Mouse (Mus musculus): Measurements from ENCODE around the gene Pbx2.

The Pbx2 gene

DNA sequence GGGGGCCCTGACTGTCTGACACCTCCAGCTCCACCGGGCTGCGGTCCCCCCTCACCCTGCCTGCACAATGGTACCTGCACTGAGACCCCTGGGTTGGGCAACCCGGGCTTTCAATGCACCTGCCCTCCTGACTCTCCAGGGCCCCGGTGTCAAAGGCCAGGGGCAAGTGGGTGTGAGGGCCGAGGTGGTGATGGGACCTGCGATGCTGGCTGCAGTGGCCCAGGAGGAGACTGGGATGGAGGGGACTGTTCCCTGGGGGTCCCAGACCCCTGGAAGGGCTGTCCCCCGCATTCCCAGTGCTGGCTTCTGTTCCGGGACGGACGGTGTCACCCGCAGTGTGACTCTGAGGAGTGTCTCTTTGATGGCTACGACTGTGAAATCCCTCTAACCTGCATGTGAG, 8.5 kb upstream of the Pbx2 start:
- no peak for DNase-seq (ENCODE audit: low spot score in 2 of 2)

GRCm38 (mm10) chr17:34583397-34583796, 7.7 kb upstream of the Pbx2 start:
- DNase-seq (ENCODE audit: low spot score in 2 of 2), result no peak

- no peak for DNase-seq (ENCODE audit: low spot score in 2 of 2)
Measured at GRCm38 (mm10) chr17:34583819-34584218, 7.2 kb upstream of the Pbx2 start.

DNA sequence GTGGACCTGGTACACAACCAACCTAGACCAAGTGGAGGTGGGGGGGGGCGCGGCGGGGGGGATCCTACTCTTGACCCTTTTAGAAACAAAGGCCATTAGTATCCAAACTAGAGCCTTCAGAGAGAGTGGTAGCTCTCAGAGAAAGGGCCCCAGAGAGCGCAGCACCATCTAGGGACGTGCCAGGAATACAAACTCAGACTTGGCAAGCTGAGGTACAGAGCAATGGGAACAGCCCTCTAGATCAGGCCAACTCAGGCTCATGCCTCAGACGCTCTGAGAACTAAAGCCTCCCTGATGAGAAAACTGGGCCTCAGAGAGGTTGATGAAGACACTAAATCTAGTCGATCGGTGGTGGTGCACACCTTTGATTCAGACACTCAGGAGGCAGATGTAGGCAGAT, 5.9 kb upstream of the Pbx2 start:
- DNase-seq (ENCODE audit: low spot score in 2 of 2), result no peak

DNA sequence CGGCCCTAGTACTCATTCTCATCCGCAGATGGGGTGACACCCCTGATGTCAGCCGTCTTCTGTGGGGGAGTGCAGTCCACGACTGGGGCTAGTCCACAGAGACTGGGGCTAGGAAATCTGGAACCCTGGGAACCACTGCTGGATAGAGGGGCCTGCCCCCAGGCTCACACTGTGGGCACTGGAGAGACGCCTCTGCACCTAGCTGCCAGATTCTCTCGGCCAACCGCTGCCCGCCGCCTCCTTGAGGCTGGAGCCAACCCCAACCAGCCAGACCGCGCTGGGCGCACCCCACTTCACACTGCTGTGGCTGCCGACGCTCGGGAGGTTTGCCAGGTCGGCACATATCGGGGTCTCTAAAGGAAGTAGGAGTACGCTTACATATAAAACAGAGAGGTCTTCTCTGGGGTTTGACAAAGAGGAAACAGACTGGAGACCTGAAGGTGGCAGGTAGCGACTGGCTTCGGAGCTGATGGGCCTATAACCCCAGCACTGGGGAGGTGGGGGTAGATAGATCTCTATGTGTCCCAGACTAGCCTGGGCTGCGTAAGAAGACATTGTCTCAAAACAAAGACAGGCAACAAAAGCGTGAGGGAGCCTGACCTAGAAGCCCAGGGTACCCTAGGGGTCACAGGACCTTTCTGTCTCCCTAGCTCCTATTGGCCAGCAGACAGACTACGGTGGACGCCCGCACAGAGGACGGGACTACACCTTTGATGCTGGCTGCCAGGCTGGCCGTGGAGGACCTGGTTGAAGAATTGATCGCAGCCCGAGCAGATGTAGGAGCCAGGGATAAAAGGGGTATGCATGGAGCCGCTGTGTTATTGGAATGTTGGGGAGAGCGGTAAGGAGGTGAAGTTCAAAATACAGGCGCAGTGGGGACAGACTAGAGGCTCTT, 4.9 kb upstream of the Pbx2 start:
- no peak for DNase-seq (ENCODE audit: low spot score in 2 of 2)

- DNase-seq (ENCODE audit: low spot score in 2 of 2), result peak in 1 of 2 experiments; percentile 72
Measured at GRCm38 (mm10) chr17:34586796-34587422, 4.2 kb upstream of the Pbx2 start.

GRCm38 (mm10) chr17:34587423-34587811, 3.6 kb upstream of the Pbx2 start:
- peak; percentile 95 to 99 for DNase-seq (ENCODE audit: low spot score in 2 of 2)

DNA sequence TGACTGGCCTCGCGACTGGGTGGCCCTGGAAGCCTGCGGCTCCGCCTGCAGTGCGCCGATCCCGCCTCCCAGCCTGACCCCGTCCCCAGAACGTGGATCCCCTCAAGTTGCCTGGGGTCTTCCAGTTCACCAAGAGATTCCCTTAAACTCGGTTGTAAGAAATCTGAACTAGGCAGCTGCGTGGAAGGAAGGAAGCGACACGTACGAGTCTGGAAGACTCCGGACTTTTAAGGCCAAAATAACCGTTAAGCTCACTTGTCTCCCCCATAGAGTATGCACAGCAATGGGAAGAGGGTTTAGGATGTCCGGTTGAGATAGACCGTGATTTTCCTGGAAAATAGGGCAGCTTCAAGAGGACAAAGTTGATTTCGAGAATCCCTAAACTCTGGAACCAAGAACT, 3.3 kb upstream of the Pbx2 start:
- DNase-seq (ENCODE audit: low spot score in 2 of 2), result no peak

- DNase-seq (ENCODE audit: low spot score in 2 of 2), result no peak
Measured at GRCm38 (mm10) chr17:34588767-34589166, 2.3 kb upstream of the Pbx2 start.

- no peak for DNase-seq (ENCODE audit: low spot score in 2 of 2)
Measured at GRCm38 (mm10) chr17:34589206-34589605, 1.9 kb upstream of the Pbx2 start.

- peak in 1 of 2 experiments; percentile 67 for DNase-seq (ENCODE audit: low spot score in 2 of 2)
Measured at GRCm38 (mm10) chr17:34589681-34590101, 1.4 kb upstream of the Pbx2 start, which contains the start of gene Gpsm3. Gene Gpsm3, plus strand, starts transcription at chr17:34589806.

DNA sequence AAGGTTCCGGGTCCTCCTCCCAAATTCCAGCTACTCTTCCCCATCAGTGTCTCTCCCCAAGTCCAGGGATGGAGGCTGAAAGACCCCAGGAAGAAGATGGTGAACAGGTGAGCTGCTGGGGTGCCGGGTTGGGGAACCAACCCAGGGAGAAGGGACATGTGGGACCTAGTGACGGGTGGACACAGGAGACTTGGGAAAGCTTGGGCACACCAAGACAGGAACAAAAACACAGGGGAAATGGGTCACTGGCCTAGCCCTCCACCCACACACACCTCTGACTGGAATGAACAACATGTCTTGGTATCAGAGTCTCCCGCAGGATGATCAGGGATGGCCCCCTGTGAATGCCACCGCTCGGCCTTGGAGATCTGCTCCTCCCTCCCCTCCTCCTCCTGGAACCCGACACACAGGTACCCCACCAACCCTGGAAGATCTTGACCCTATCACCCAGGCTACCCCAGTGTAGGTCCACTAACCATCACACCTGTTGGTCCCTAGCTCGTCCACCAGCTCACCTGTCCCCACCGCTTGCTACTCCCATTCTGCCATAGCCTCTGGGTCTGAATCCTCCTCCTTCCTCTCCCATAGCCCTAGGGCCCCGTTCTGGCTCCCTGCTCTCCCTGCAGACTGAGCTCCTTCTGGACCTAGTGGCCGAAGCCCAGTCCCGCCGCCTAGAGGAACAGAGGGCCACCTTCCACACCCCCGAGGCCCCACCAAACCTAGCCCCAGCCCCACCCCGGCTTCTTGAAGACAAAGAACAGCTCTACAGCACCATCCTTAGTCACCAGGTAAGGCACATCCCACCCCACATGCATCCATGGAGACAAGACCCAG, 695 bp upstream of the Pbx2 start:
- no peak for DNase-seq (ENCODE audit: low spot score in 2 of 2)

DNA sequence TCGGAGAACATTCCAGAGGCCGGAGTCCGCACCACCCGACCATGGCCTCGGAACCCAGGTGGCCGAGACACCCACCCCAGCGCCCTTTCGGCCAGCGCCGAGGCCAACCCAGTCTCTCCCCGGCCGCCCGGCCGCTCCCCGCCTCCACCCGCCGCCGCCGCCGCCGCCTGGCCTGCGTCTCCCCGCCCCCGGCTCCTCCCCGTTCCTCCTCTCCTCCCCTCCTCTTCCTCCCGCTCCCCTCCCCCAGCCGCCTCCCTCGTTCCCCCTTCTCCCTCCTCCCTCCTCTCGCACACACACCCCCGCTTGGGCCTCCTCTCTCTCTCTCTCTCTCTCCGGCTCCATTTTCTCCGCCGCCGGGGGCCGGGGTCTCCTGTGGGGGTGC, 919 bp downstream of the Pbx2 start:
- peak; percentile 74 to 89 for DNase-seq (ENCODE audit: low spot score in 2 of 2)

GRCm38 (mm10) chr17:34592581-34593549, 1.8 kb downstream of the Pbx2 start:
- DNase-seq (ENCODE audit: low spot score in 2 of 2), result no peak

DNA sequence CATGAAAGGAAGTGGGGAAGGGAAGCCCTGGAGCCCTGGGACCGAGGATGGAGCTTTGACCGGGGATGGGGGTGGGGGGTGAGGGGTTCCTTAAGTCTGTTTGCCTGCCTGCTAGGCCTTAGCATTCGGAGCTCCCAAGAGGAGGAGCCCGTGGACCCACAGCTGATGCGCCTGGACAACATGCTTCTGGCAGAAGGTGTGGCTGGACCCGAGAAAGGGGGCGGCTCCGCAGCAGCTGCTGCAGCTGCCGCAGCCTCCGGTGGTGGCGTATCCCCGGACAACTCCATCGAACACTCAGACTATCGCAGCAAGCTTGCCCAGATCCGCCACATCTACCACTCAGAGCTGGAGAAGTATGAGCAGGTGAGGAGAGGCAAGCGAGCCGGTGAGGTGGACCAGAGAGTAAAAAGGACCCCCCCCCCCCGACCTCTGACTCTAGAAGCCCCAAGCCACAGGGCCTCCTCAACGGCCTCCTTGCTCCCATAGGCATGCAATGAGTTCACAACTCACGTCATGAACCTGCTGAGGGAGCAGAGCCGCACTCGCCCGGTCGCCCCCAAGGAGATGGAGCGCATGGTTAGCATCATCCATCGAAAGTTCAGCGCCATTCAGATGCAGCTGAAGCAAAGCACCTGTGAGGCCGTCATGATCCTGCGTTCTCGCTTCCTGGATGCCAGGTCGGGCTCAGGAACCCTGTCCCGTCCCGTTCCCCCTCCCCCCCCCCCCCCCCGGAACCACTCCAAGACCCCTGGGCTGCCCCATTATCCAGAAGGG, 2.9 kb downstream of the Pbx2 start:
- DNase-seq (ENCODE audit: low spot score in 2 of 2), result no peak

DNA sequence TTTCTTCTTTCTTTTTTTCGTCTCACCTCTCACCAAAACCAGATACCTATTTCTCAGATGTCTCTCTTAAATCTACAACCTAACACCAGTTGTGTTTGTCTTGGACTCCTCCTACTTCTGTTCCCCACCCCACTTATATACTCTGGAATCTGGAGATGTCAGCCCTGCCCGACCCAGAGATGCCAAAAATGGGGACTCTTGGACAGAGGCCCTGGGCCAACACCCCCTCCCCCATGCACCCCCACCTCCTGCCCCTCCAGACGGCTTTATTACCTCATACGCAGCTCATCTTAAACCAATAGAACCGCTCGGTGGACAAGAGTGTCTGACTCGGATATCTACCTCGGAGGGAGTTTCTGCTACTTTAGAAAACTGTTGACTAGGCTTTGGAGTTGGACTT, 5.0 kb downstream of the Pbx2 start:
- DNase-seq (ENCODE audit: low spot score in 2 of 2), result no peak

- DNase-seq (ENCODE audit: low spot score in 2 of 2), result no peak
Measured at GRCm38 (mm10) chr17:34597566-34598095, 6.6 kb downstream of the Pbx2 start, which contains the start of gene Ager. Gene Ager, plus strand, starts transcription at chr17:34597862.

DNA sequence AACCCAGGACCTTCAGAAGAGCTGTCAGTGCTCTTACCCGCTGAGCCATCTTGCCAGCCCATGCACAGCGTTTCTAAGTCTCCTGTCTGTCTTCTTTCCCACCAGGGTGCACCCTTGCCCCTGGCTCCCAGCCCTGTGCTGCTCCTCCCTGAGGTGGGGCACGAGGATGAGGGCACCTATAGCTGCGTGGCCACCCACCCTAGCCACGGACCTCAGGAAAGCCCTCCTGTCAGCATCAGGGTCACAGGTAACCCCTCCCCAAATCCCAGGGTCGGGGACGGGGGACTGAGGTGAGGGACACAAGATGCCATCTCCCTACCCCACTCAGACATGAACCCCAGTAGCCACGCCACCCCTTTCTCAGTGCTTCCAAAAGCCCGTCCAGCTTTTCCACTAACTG, 8.8 kb downstream of the Pbx2 start:
- no peak for DNase-seq (ENCODE audit: low spot score in 2 of 2)

- no peak for DNase-seq (ENCODE audit: low spot score in 2 of 2)
Measured at GRCm38 (mm10) chr17:34601796-34602195, 10.7 kb downstream of the Pbx2 start.

Measured in urinary bladder, postnatal 36 days (tissue).